Mouse (Mus musculus) heart, adult 2 months (tissue): ENCODE data around the gene Gm13693.

Experiments
- CTCF ChIP-seq: fragments of 200-600 bp; IDR thresholded peaks from 2 replicates; pipeline ENCODE4 v1.8.1; 2022; ENCODE audit warnings: antibody characterized with exemption, mild to moderate bottlenecking, moderate library complexity
- EP300 ChIP-seq: fragments of 200-500 bp; IDR thresholded peaks from 2 replicates; pipeline ENCODE4 v1.6.1; 2011; ENCODE audit warnings: low read depth, low read length, control low read depth; ENCODE audit not compliant: insufficient read depth
- POLR2A ChIP-seq: fragments of 200-500 bp; IDR thresholded peaks from 2 replicates; pipeline ENCODE4 v1.6.1; 2011; ENCODE audit warnings: mild to moderate bottlenecking, low read depth, low read length, control low read depth; ENCODE audit not compliant: insufficient read depth

GRCm38 (mm10) chr2:84008913-84009312, 47.6 kb downstream of the Gm13693 start:
- TF ChIP-seq EP300 (no peak), CTCF (no peak), POLR2A (no peak)
